Mouse (Mus musculus): Measurements from ENCODE around the gene Pcsk5.

DNA sequence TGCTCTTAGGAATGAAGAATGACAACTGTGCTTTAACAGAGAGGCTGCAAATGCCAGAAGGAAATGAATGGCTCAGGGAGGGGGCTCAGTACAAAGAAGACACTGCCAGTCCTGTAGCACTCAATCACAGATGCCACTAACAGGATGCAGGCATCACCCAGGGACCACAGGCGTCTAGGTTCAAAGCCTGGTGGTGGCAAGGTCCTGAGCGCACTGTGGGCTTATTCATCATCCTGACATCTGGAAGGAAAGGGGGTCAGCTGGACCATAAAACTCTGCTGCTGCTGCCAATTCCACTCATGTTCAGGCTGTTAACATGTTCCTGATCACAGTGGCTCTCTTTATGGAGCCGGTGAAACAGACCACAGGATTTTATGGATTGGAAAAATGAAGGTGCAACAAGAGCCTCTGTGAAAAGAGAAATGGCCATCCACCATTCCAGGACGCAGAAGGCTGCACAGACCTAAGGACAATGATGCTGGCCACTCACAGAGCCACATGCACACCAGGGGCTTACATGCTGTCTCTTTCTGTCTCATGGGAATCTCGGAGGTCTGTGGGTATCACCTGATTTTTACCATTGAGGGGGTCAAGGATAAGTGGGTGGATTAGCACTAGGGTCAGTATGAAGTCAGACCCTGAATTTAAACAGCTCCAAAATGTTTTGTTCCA, 186.5 kb downstream of the Pcsk5 start:
- TF ChIP-seq HCFC1 (IDR thresholded peaks at IDR 0.05; ENCODE audit: low read depth, low read length) (no peak), CTCF (conservative IDR thresholded peaks at IDR 0.05 in 1 of 2, IDR thresholded peaks at IDR 0.05 in 1 of 2; ENCODE audit: low read depth in 2 of 2, low read length in 2 of 2) (no peak), SIN3A (IDR thresholded peaks at IDR 0.05; ENCODE audit: low read length) (no peak), EP300 (IDR thresholded peaks at IDR 0.05; ENCODE audit: low read length) (no peak)
